Mouse (Mus musculus): Measurements from ENCODE around the gene Rtn3.
"Not testable (repeated sequence)": the region's sequence is repeated elsewhere in the genome, so short reads cannot be mapped to it uniquely, and the experiment has no call there.

The Rtn3 gene

GRCm38 (mm10) chr19:7482599-7483511 lies at the start of gene Rtn3:
Gene Rtn3, minus strand, starts transcription at chr19:7483281.
- DNase-seq, result peak; percentile 98

- DNase-seq, result no peak
These were observed 48.8 kb upstream of the Rtn3 start for GRCm38 (mm10) chr19:7531906-7532305.

GRCm38 (mm10) chr19:7528639-7529428 lies 45.8 kb upstream of the Rtn3 start:
- peak; percentile 82 for DNase-seq

GRCm38 (mm10) chr19:7524879-7525278 lies 41.8 kb upstream of the Rtn3 start:
- DNase-seq, result no peak

GRCm38 (mm10) chr19:7523781-7524180 lies 40.7 kb upstream of the Rtn3 start:
- no peak for DNase-seq

GRCm38 (mm10) chr19:7523292-7523691 lies 40.2 kb upstream of the Rtn3 start:
- peak; percentile 67 for DNase-seq

- DNase-seq, result no peak
These were observed 39.8 kb upstream of the Rtn3 start for GRCm38 (mm10) chr19:7522856-7523255.

- no peak for DNase-seq
These were observed 38.5 kb upstream of the Rtn3 start for GRCm38 (mm10) chr19:7521619-7522018.

- DNase-seq, result no peak
These were observed 33.4 kb upstream of the Rtn3 start for GRCm38 (mm10) chr19:7516437-7516836.

- peak; percentile 45 for DNase-seq
These were observed 24.9 kb upstream of the Rtn3 start for GRCm38 (mm10) chr19:7508026-7508425.

GRCm38 (mm10) chr19:7506321-7506720 lies 23.2 kb upstream of the Rtn3 start:
- DNase-seq, result no peak

- no peak for DNase-seq
These were observed 19.4 kb upstream of the Rtn3 start for GRCm38 (mm10) chr19:7502432-7502831.

GRCm38 (mm10) chr19:7500701-7501100 lies 17.6 kb upstream of the Rtn3 start:
- no peak for DNase-seq

GRCm38 (mm10) chr19:7498816-7499215 lies 15.7 kb upstream of the Rtn3 start:
- no peak for DNase-seq

- not testable (repeated sequence) for DNase-seq
These were observed 13.0 kb upstream of the Rtn3 start for GRCm38 (mm10) chr19:7496070-7496469.

- DNase-seq, result peak; percentile 29
These were observed 12.3 kb upstream of the Rtn3 start for GRCm38 (mm10) chr19:7495221-7496038.

- DNase-seq, result peak; percentile 88
These were observed 11.3 kb upstream of the Rtn3 start for GRCm38 (mm10) chr19:7494187-7495015.

- DNase-seq, result peak; percentile 15
These were observed 10.5 kb upstream of the Rtn3 start, which contains the start of gene Atl3 for GRCm38 (mm10) chr19:7493352-7494186. Gene Atl3, plus strand, starts transcription at chr19:7494040.

- no peak for DNase-seq
These were observed 9.6 kb upstream of the Rtn3 start for GRCm38 (mm10) chr19:7492682-7493081.

- DNase-seq, result no peak
These were observed 8.9 kb upstream of the Rtn3 start for GRCm38 (mm10) chr19:7491960-7492359.

GRCm38 (mm10) chr19:7487680-7488079 lies 4.6 kb upstream of the Rtn3 start:
- DNase-seq, result no peak

All from thymus, postnatal 4 days (tissue).